Mouse (Mus musculus) thymus, adult 2 months (tissue): ENCODE data around the gene Slc38a2.

Experiments used
- CTCF ChIP-seq: fragments of 200-500 bp; IDR thresholded peaks from 2 replicates; pipeline ENCODE4 v1.5.1; 2012; ENCODE audit warnings: mild to moderate bottlenecking, control low read depth, low read length, moderate library complexity, borderline replicate concordance; ENCODE audit not compliant: control insufficient read depth, poor library complexity, insufficient read depth; ENCODE audit errors: extremely low read depth
- POLR2A ChIP-seq: fragments of 200-500 bp; IDR thresholded peaks from 2 replicates; pipeline ENCODE4 v1.6.1; 2012; ENCODE audit warnings: mild to moderate bottlenecking, low read length, control low read depth, moderate library complexity; ENCODE audit not compliant: control insufficient read depth, poor library complexity, insufficient read depth; ENCODE audit errors: extremely low read depth

DNA sequence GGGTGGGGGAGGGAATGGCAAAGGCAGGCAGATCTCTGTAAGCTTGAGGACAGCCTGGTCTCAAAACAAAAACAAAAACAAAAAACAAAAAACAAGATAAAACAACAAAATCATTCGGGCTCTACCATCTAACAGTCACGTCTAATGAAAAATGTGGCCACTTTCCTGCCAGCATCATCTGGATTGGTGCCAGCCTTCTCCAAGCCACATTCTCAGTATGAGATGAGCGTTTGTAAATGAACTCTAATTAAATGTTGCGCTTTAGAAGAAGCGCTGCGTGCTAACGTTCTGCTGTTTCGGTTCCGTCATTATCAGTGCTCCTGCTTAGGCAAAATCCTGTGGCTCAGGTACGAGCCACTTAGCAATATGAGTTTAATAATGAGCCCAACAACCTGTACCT, 47.0 kb downstream of the Slc38a2 start:
- TF ChIP-seq CTCF (no peak), POLR2A (no peak)
